In the genomic region with DNA sequence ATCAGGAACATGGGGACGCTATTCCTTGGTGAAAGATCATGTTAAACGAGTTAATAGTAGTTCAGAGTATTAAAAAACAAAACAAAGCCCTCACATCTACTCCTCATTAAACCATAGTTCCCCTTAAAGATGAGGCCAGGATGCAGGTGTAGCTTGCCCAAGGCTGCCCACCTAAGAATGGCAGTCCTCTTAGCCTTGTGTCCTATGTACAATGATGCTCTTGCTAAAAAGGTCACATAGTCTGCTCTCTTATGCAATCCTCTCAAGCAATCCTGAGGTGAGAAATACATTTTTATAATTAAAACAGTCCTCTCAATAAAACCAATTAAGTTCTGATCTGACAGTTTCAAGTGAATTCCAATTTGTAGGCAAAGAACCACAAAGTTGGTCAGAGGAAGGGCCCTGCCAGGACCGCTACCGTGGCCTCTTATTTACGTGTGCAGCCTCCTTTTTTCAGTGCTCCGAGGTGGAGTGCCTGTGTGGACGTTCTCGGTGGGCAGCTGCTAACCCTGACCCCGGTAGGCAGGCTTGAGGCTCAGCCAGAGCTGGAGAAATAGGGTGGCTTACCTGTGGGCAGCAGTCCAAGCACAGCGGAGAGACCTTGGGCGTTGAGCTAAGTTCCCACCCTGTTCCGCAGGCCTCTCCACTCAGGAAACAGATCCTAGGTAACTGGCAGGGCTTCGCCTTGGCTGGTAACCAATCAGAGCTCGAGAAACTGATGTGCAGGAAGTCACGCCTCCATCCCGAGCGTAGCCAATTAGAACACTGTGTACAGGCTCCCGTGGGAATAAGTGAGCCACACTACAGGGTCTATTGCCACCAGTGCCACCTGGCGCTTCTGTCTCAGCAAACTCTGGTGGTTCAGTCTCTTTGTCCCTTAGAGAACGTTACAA, we compare ENCODE assay signal across 7 mouse cellular contexts. TPM values are rescaled to one million over a fixed set of nuclear protein-coding genes. Genes with fewer than 3 reads are reported as not detected.
DNase-seq lines count a peak whose midpoint lies in the region; ATAC-seq lines count a peak whose summit lies in the region.

A gene (minus strand): TSS at position 633 of the 893 bp plus-strand sequence.

- intact Hi-C loops in gastrocnemius, postnatal 36 days (cut with DNase I), result no loop called here
- intact Hi-C loops in left cerebral cortex, postnatal 25 days (cut with DNase I), result no loop called here

- H3K4me2 ChIP-seq in intestine, embryonic 15.5 days (replicated peaks), result peak within 1 kb of the TSS; percentile 79

- peaks cover 7% of the 10 kb centered on the region; the same call in 1 of the 2 replicates for H3K4me1 ChIP-seq in intestine, embryonic 15.5 days (replicated peaks)
- H3K4me1 ChIP-seq in midbrain, embryonic 10.5 days, result peaks cover 17% of the 10 kb centered on the region

- ATAC-seq in intestine, embryonic 15.5 days, result peak; percentile 99

- H3K27me3 ChIP-seq in intestine, embryonic 15.5 days (replicated peaks), result no peaks in the 10 kb centered on the region
- H3K27me3 ChIP-seq in midbrain, embryonic 10.5 days (ENCODE audit: low read depth, poor library complexity, severe bottlenecking), result no peaks in the 10 kb centered on the region

- H3K4me3 ChIP-seq in intestine, embryonic 15.5 days (replicated peaks), result peak within 1 kb of the TSS; percentile 68
- H3K4me3 ChIP-seq in midbrain, embryonic 10.5 days, result peak within 1 kb of the TSS; percentile 83

- WGBS in intestine, embryonic 15.5 days, result 7% methylated on average over 20 of the region's 20 CpGs
- WGBS in midbrain, embryonic 10.5 days, result 8% methylated on average over 20 of the region's 20 CpGs

- H3K9me3 ChIP-seq in intestine, embryonic 15.5 days, result no peaks in the 10 kb centered on the region
- H3K9me3 ChIP-seq in midbrain, embryonic 10.5 days (replicated peaks), result no peaks in the 10 kb centered on the region

- 0 out of 2 replicates have a peak within 1 kb of the TSS, but pooled peaks have one; percentile 56 for H3K27ac ChIP-seq in intestine, embryonic 15.5 days
- H3K27ac ChIP-seq in midbrain, embryonic 10.5 days (replicated peaks), result peak within 1 kb of the TSS; percentile 87

- H3K36me3 ChIP-seq in intestine, embryonic 15.5 days, result no peaks in the 10 kb centered on the region; the same call in 1 of the 2 replicates
- peaks cover 41% of the 10 kb centered on the region for H3K36me3 ChIP-seq in midbrain, embryonic 10.5 days

- H3K9ac ChIP-seq in intestine, embryonic 15.5 days, result peak within 1 kb of the TSS; percentile 75

- DNase-seq in adrenal gland, adult 2 months, result peak; percentile 94
- DNase-seq in embryo, embryonic 11.5 days (ENCODE audit: low read depth, low spot score), result peak; percentile 91
- DNase-seq in gastrocnemius, postnatal 36 days, result peak; percentile 85 to 91
- peak; percentile 96 to 99 for DNase-seq in left cerebral cortex, postnatal 25 days (ENCODE audit: low spot score in 2 of 2)
- peak; percentile 92 for DNase-seq in midbrain, embryonic 10.5 days (ENCODE audit: low spot score)
- peak; percentile 87 for DNase-seq in right cerebral cortex, postnatal 4 days

RNA-seq across cellular contexts. Expression of the gene that starts here (rescaled TPM):
- 10 to 100 TPM in 1 of 2 experiments, 1 to 10 TPM in 1; 4.7 to 11.6 TPM for total RNA-seq in adrenal gland, adult 2 months (2021)
- 0.25 and 0.58 TPM in 2 replicates for polyA plus RNA-seq in adrenal gland, adult 2 months (2012; rRNA removed)
- total RNA-seq in gastrocnemius, postnatal 36 days (2021), result 10 to 100 TPM in 1 of 2 experiments, 1 to 10 TPM in 1; 8.4 to 14.9 TPM
- polyA plus RNA-seq in intestine, embryonic 15.5 days (2015; fragmentation: Nextera tagmentation; extraction: Ambion mirVana), result 17.0 and 17.5 TPM in 2 replicates
- total RNA-seq in left cerebral cortex, postnatal 25 days (2021), result 10 to 100 TPM; 14.8 to 17.3 TPM
- polyA plus RNA-seq in midbrain, embryonic 10.5 days (2016; fragmentation: Nextera tagmentation; extraction: Ambion mirVana), result 24.8 and 30.6 TPM in 2 replicates

Comparison
In these comparisons a context has a peak if more than half of its experiments do, and no peak if none do; other contexts are left out.
1. Peak in every context shown above with its lines: DNase-seq, ATAC-seq, H3K4me3 ChIP-seq and H3K27ac ChIP-seq.
2. RNA of the gene that starts here (polyA plus RNA-seq): 24.8 to 30.6 TPM in midbrain, embryonic 10.5 days and 17.0 to 17.5 TPM in intestine, embryonic 15.5 days; 0.25 to 0.58 TPM in adrenal gland, adult 2 months; every median in the first group is over 10 times any median in the second.